Mouse (Mus musculus): ENCODE results near the gene Hdac11.

The Hdac11 gene

GRCm38 (mm10) chr6:91171396-91171895, 15.0 kb downstream of the Hdac11 start:
- DNase-seq (ENCODE audit: inconsistent ontology term), result no peak

- no peak for DNase-seq (ENCODE audit: inconsistent ontology term)
Measured at GRCm38 (mm10) chr6:91172381-91172780, 15.9 kb downstream of the Hdac11 start.

- peak; percentile 62 for DNase-seq (ENCODE audit: inconsistent ontology term)
Measured at GRCm38 (mm10) chr6:91173221-91173880, 16.9 kb downstream of the Hdac11 start.

- no peak for DNase-seq (ENCODE audit: inconsistent ontology term)
Measured at GRCm38 (mm10) chr6:91174211-91174610, 17.7 kb downstream of the Hdac11 start.

- DNase-seq (ENCODE audit: inconsistent ontology term), result no peak
Measured at GRCm38 (mm10) chr6:91180767-91181171, 24.3 kb downstream of the Hdac11 start.

GRCm38 (mm10) chr6:91181320-91181719, 24.9 kb downstream of the Hdac11 start:
- no peak for DNase-seq (ENCODE audit: inconsistent ontology term)

- no peak for DNase-seq (ENCODE audit: inconsistent ontology term)
Measured at GRCm38 (mm10) chr6:91182075-91182490, 25.6 kb downstream of the Hdac11 start.

GRCm38 (mm10) chr6:91183041-91183440, 26.6 kb downstream of the Hdac11 start:
- DNase-seq (ENCODE audit: inconsistent ontology term), result no peak

GRCm38 (mm10) chr6:91183980-91184379, 27.5 kb downstream of the Hdac11 start:
- no peak for DNase-seq (ENCODE audit: inconsistent ontology term)

GRCm38 (mm10) chr6:91184776-91185175, 28.3 kb downstream of the Hdac11 start:
- DNase-seq (ENCODE audit: inconsistent ontology term), result no peak

- DNase-seq (ENCODE audit: inconsistent ontology term), result no peak
Measured at GRCm38 (mm10) chr6:91185502-91185901, 29.0 kb downstream of the Hdac11 start.

GRCm38 (mm10) chr6:91186161-91186931, 29.9 kb downstream of the Hdac11 start:
- DNase-seq (ENCODE audit: inconsistent ontology term), result no peak

GRCm38 (mm10) chr6:91186934-91187333, 30.5 kb downstream of the Hdac11 start:
- DNase-seq (ENCODE audit: inconsistent ontology term), result peak; percentile 46

- peak; percentile 28 for DNase-seq (ENCODE audit: inconsistent ontology term)
Measured at GRCm38 (mm10) chr6:91187871-91188270, 31.4 kb downstream of the Hdac11 start.

GRCm38 (mm10) chr6:91189971-91190370, 33.5 kb downstream of the Hdac11 start:
- no peak for DNase-seq (ENCODE audit: inconsistent ontology term)

GRCm38 (mm10) chr6:91191465-91191864, 35.0 kb downstream of the Hdac11 start:
- DNase-seq (ENCODE audit: inconsistent ontology term), result no peak

- peak; percentile 74 for DNase-seq (ENCODE audit: inconsistent ontology term)
Measured at GRCm38 (mm10) chr6:91192421-91192820, 36.0 kb downstream of the Hdac11 start.

- DNase-seq (ENCODE audit: inconsistent ontology term), result peak; percentile 84
Measured at GRCm38 (mm10) chr6:91192851-91193545, 36.5 kb downstream of the Hdac11 start.

GRCm38 (mm10) chr6:91198456-91198855, 42.0 kb downstream of the Hdac11 start:
- DNase-seq (ENCODE audit: inconsistent ontology term), result no peak

- DNase-seq (ENCODE audit: inconsistent ontology term), result peak; percentile 64
Measured at GRCm38 (mm10) chr6:91200429-91201188, 44.1 kb downstream of the Hdac11 start.

GRCm38 (mm10) chr6:91201881-91202341, 45.4 kb downstream of the Hdac11 start:
- DNase-seq (ENCODE audit: inconsistent ontology term), result peak; percentile 91

All from Muller cell, postnatal 12 days (primary cell).